Mouse (Mus musculus) heart, embryonic 15.5 days (tissue): Measurements from ENCODE around the gene Ckb. TPM values are rescaled to one million over a fixed set of nuclear protein-coding genes. Genes with fewer than 3 reads are reported as not detected.
A peak's percentile ranks its signal among the peaks of the same experiment; 100 is the strongest.

Source experiments
- ATAC-seq: fragments of 200-750 bp; cut with Nextera tagmentation; replicated peaks from 2 replicates; pipeline ENCODE4 v1.8.0; 2017; ENCODE audit warnings: low read depth, moderate TSS enrichment; ENCODE audit not compliant: insufficient number of reproducible peaks, insufficient read depth, low FRiP score
- H3K27ac ChIP-seq: fragments of 300-500 bp; sonication (generic); 2 replicates; pipeline ENCODE4 v1.5.1; 2015; ENCODE audit warnings: mild to moderate bottlenecking, inconsistent platforms
- H3K27me3 ChIP-seq: fragments of 300-500 bp; sonication (generic); 2 replicates; pipeline ENCODE4 v1.6.1; 2015; ENCODE audit warnings: inconsistent platforms
- H3K36me3 ChIP-seq: fragments of 300-500 bp; sonication (generic); 2 replicates; pipeline ENCODE4 v1.6.1; 2015; ENCODE audit warnings: mild to moderate bottlenecking, inconsistent platforms
- H3K4me1 ChIP-seq: fragments of 300-500 bp; sonication (generic); replicated peaks from 2 replicates; pipeline ENCODE4 v1.6.1; 2015; ENCODE audit warnings: inconsistent platforms
- H3K4me2 ChIP-seq: fragments of 300-500 bp; sonication (generic); 2 replicates; pipeline ENCODE4 v1.6.1; 2015; ENCODE audit warnings: inconsistent platforms, mild to moderate bottlenecking, moderate library complexity
- H3K4me3 ChIP-seq: fragments of 300-500 bp; sonication (generic); 2 replicates; pipeline ENCODE4 v1.5.1; 2015; ENCODE audit warnings: mild to moderate bottlenecking, inconsistent platforms
- H3K9ac ChIP-seq: fragments of 300-500 bp; sonication (generic); 2 replicates; pipeline ENCODE4 v1.6.1; 2015; ENCODE audit warnings: mild to moderate bottlenecking, inconsistent platforms
- H3K9me3 ChIP-seq: fragments of 300-500 bp; sonication (generic); replicated peaks from 2 replicates; pipeline ENCODE4 v1.6.1; 2016; ENCODE audit warnings: inconsistent platforms
- WGBS: fragments of 180-500 bp; shearing (Covaris S2); methylation state at CpG from one replicate; pipeline ENCODE4 v1.1.7; 2015; ENCODE audit warnings: mixed read lengths; 5-methylcytosine and 5-hydroxymethylcytosine counted together
- polyA plus RNA-seq: library from polyadenylated mRNA; unstranded; fragments of >200 nt; fragmentation: Nextera tagmentation; extraction: Ambion mirVana; gene quantifications from 2 replicates; pipeline ENCODE4 v1.2.1, GENCODE M21; 2015

The Ckb gene
- polyA plus RNA-seq, 1 experiment from 2014 or later: 319 TPM

DNA sequence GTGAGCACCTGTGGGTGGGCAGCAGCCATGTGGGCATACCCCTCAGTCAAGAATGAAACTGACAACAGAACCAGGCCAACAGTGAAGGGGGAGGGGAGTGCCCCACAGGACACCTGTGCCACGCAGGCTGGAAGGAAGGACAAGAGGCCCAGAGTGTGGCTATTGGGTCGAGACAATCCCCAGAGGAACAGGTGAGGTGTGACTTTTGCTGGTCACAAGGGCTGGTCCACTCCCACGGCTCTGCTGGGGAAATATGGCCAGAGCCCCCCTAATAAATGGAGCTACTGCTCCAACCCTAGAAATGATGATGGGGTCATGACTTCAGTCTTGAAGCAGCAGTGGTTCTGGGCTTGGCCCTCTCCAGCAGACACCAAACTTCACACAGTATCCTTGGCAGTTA lies 31.2 kb upstream of the Ckb start:
- H3K4me1 ChIP-seq: peaks cover 34% of the 10 kb centered on the region
- H3K9ac ChIP-seq: no peak overlapping the region
- H3K36me3 ChIP-seq: no peaks in the 10 kb centered on the region
- no peak overlapping the region for H3K27ac ChIP-seq
- H3K27me3 ChIP-seq: no peaks in the 10 kb centered on the region
- H3K9me3 ChIP-seq: no peaks in the 10 kb centered on the region
- 73% methylated on average over 3 of the region's 3 CpGs for WGBS
- no peak overlapping the region for H3K4me3 ChIP-seq
- no peak for ATAC-seq
- H3K4me2 ChIP-seq: no peak overlapping the region

DNA sequence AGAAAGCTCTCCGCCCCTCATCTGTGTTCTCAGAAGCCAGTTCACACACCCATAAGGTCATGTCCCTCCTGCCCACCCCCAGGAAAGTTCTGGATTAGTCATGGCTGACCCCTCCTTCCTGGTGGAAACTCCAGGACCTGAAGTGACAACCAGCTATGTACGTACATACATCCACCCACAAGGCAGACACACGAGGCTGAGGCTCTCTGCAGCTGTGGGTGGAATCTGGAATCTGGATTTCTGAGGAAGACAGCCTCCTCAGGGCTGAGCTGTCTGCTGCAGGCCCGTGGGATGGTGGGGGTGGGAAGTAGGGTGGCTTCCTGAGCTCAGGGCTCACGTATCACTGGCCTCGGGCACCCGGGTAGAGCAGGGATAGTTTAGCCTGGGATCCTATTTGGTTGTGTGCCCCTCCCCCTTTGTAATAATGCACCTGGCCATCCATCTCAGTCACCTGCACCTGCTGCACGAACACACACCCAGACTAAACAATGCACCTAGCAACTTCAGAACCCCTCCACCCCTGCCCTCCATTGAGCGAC lies 28.9 kb upstream of the Ckb start:
- Histone ChIP-seq H3K36me3 (no peaks in the 10 kb centered on the region), H3K9ac (no peak overlapping the region), H3K9me3 (no peaks in the 10 kb centered on the region), H3K4me3 (no peak overlapping the region), H3K4me2 (no peak overlapping the region), H3K4me1 (peaks cover 22% of the 10 kb centered on the region), H3K27me3 (no peaks in the 10 kb centered on the region), H3K27ac (no peak overlapping the region)
- WGBS: 61% methylated on average over 9 of the region's 9 CpGs
- no peak for ATAC-seq

DNA sequence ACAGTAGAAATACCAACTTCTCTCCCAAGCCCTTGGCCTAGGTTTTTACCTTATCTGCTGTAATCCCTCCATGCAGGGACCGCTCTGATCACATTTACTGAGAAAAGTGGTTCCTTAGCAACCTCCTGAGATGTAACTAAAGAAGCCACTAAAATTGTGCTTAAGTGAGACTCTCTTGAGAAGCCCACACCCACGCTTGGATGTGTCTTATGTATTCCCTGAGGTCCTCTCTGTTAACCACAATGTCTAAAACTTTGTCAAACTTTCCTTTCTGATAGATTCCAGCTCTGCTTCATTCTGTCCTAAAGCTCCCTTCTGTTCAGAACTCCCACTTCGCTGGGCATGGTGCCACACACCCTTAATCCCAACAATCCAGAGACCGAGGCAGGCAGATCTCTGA lies 27.4 kb upstream of the Ckb start:
- Histone ChIP-seq H3K4me2 (no peak overlapping the region), H3K36me3 (no peaks in the 10 kb centered on the region), H3K9me3 (no peaks in the 10 kb centered on the region), H3K4me1 (peaks cover 16% of the 10 kb centered on the region), H3K4me3 (no peak overlapping the region), H3K9ac (no peak overlapping the region), H3K27ac (no peak overlapping the region), H3K27me3 (no peaks in the 10 kb centered on the region)
- WGBS: 81% methylated on average over 4 of the region's 4 CpGs
- ATAC-seq: no peak

DNA sequence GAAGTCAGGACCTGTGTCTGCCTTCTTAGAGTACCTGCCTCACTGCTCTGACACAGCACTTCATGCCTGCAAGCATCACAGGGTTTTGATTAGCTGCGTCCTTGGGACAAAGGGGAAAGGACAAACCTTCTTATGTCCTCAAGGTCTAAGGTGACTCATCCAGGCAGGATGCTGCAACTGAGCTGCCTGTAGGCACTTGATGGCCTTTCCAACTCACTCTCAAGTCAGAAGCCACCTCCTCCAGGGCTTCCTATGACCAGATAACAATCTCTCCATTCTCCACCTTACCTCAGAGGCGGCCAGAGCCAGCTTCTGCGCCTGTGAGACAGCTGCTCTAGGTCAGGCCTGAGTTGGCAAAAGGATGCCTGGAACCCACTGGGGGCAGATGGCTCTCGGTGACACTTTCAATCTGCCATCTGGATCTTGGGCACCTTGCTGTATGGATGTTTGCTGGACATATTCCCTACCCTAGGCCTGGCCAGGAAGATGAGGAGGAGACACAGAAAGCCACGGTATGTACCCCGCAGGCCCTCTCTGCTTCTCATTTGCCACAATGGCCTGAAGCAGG lies 26.3 kb upstream of the Ckb start:
- Histone ChIP-seq H3K36me3 (no peaks in the 10 kb centered on the region), H3K4me2 (no peak overlapping the region), H3K27ac (no peak overlapping the region), H3K27me3 (no peaks in the 10 kb centered on the region), H3K9me3 (no peaks in the 10 kb centered on the region), H3K4me3 (no peak overlapping the region), H3K9ac (peak overlapping the region; percentile 28; the same call in 1 of the 2 replicates), H3K4me1 (peaks cover 23% of the 10 kb centered on the region)
- ATAC-seq: no peak
- WGBS: 79% methylated on average over 6 of the region's 6 CpGs

DNA sequence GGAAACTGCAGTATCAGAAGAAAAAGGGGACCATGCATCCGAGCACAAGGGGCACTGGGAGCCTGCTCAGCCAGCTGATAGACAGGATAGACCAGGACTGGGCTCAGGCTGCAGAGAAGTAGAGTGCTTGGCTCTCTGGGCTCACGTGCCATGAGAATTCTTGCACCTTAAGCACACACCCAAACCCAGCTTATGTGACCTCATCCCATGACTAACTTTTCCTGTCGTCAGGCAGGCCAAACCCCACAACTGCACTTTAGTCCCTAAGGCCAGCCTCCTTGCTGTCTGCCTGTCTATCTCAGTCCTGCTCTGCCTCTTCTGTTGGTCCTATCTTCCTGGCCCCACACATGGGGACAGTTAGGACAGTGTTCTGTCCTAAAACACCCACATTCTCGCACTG lies 25.6 kb upstream of the Ckb start:
- Histone ChIP-seq H3K9me3 (no peaks in the 10 kb centered on the region), H3K4me1 (peaks cover 29% of the 10 kb centered on the region), H3K4me3 (no peak overlapping the region), H3K4me2 (no peak overlapping the region), H3K27me3 (no peaks in the 10 kb centered on the region), H3K9ac (no peak overlapping the region), H3K27ac (no peak overlapping the region), H3K36me3 (no peaks in the 10 kb centered on the region)
- WGBS: 48% methylated on average over 4 of the region's 4 CpGs
- no peak for ATAC-seq

DNA sequence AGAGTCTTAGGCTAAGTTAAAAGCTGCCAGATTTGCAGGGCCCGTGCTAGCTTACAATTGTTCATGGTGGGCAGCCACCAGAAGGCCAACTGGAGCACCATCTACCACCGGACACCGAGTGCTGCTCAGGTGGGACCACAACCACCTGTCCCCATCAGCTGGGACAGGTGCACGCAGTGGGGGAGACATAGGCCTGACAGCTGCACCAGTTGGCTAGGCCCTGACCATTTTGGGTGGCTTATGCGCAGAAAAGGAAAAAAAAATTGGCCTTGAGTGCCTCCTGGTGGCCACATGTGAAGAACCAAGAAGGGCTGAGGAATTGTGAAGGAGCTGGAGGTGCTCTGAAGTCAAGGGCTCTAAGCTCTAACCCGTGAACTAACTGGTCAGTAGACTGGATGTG lies 24.1 kb upstream of the Ckb start:
- no peaks in the 10 kb centered on the region for H3K9me3 ChIP-seq
- no peaks in the 10 kb centered on the region for H3K27me3 ChIP-seq
- H3K27ac ChIP-seq: no peak overlapping the region
- peak; percentile 4 for ATAC-seq
- no peak overlapping the region for H3K4me2 ChIP-seq
- no peak overlapping the region for H3K9ac ChIP-seq
- WGBS: 29% methylated on average over 6 of the region's 6 CpGs
- H3K4me1 ChIP-seq: peaks cover 38% of the 10 kb centered on the region
- H3K4me3 ChIP-seq: no peak overlapping the region
- H3K36me3 ChIP-seq: no peaks in the 10 kb centered on the region

DNA sequence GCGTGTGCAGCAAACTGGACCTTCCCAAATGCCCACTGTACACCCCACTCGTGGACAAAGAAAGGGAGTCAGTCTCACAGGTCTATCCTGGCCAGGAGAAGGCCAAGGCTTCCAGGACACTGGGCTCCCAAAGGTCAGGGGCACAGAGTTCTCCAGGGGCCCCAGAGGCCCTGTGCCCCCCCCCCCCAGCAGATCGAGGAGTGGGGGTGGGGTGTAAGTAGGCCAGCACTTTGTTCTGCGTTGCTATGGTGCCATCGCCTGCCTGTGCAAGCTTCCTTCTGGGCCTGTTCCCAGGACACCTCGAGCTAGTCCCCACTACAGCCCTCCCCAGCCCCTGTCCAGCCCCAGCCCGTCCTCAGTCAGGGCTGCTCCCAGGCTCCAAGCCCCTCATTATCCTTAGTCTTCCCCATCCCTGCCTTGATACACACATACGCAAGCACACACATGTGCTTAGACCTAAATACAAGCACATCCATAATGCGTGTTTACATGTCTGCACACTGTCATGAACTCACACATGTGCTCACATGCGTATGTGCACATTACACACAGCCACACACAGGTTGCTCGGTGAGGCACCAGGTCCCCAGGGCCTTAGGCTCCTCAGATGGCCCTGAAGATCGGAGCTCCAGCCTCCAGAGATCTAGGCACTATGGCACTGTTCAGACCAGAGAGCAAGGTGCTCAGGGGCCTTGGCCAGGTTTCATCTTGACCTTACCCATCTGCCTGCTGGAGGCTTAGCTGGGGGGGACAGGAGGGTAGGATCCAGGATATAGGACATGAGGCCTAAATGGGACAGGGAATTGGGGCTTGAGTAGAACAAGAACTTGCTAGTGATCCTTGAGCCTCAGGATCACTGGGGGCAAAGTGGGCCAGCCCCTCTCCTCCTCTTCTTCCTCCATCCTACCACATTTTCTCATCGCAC lies 23.0 kb upstream of the Ckb start:
- Histone ChIP-seq H3K9me3 (no peaks in the 10 kb centered on the region), H3K4me2 (no peak overlapping the region), H3K27ac (peak overlapping the region; percentile 50), H3K36me3 (no peaks in the 10 kb centered on the region), H3K9ac (peak overlapping the region; percentile 17; the same call in 1 of the 2 replicates), H3K27me3 (no peaks in the 10 kb centered on the region), H3K4me3 (no peak overlapping the region), H3K4me1 (peaks cover 46% of the 10 kb centered on the region)
- WGBS: 63% methylated on average over 13 of the region's 13 CpGs
- no peak for ATAC-seq

DNA sequence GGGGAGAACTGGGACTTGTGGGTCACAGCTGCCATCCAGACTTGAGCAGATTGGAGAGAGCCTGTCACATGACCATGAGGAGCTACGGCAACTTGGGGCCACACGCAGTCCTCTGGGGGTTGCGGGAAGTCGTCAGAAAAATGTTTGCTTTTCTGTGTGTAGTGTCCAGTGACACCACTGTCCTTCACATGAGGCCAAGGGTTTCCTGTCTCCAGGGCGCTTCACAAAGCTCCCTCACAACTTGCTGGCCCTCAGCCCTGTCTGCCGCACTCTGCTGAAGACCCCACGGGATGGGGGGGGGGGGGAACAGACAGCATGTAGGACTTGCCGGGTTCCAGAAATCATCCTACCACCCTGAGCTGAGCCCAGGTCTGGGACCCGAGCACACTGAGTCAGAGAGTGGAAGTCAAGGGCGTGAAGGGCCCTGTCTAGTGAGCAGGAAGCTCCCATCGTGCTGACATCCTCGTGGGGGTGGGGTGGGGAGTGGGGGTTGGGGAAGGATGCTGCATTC lies 22.2 kb upstream of the Ckb start:
- no peak overlapping the region for H3K4me2 ChIP-seq
- H3K9ac ChIP-seq: no peak overlapping the region
- no peaks in the 10 kb centered on the region for H3K9me3 ChIP-seq
- no peak overlapping the region for H3K4me3 ChIP-seq
- no peaks in the 10 kb centered on the region for H3K27me3 ChIP-seq
- H3K4me1 ChIP-seq: peaks cover 52% of the 10 kb centered on the region
- H3K36me3 ChIP-seq: no peaks in the 10 kb centered on the region
- WGBS: 23% methylated on average over 12 of the region's 12 CpGs
- ATAC-seq: peak; percentile 24; the same call in 1 of the 2 replicates
- peak overlapping the region; percentile 50 for H3K27ac ChIP-seq

DNA sequence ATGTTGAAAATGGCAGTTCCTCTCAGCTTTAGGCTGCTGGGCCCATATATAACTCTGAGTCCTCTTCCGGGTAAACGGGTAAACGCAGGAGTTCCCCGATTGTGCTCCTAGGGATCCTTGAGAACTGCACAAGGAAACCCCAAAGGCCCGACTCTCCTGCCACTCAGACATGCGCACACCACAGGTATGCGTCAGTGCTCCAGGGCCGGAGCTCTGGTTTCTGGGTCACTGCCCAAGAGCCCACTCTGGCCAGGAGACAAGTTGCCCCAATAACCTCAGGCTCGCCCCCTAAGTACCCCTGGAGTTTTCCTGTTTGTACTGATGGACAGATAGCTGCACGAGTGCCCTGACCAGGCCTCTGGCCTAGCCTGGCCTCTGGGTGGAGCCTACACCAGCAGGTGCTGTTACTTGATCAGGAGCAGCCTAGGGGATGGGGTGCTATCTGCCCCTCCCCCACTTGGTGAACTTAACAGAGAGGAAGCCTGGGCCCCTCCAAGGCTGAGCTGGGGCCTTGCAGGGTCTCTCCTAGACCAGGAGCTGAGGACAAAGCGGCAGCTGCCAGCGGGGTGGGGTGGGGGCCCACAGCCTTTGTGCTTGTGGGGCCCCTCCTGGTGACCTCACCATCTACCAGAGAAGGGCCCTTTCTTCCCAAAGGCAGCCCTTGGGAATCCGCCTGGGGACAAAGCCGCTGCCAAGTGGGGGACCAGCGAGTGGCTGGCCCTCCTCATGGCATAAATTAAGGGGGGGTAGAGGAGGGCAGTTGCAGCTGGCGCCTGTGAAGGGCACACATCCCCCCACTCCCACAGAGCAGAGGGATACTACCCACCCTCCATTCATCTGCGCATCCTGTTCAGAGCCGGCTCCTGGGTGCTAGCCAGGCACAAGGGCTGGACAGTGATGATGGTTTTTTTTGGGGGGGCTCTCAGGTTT lies 21.5 kb upstream of the Ckb start:
- no peak overlapping the region for H3K9ac ChIP-seq
- peak overlapping the region; percentile 50 for H3K27ac ChIP-seq
- H3K27me3 ChIP-seq: no peaks in the 10 kb centered on the region
- ATAC-seq: no peak
- no peak overlapping the region for H3K4me3 ChIP-seq
- no peaks in the 10 kb centered on the region for H3K36me3 ChIP-seq
- no peaks in the 10 kb centered on the region for H3K9me3 ChIP-seq
- no peak overlapping the region for H3K4me2 ChIP-seq
- H3K4me1 ChIP-seq: peaks cover 56% of the 10 kb centered on the region
- 57% methylated on average over 18 of the region's 18 CpGs for WGBS

DNA sequence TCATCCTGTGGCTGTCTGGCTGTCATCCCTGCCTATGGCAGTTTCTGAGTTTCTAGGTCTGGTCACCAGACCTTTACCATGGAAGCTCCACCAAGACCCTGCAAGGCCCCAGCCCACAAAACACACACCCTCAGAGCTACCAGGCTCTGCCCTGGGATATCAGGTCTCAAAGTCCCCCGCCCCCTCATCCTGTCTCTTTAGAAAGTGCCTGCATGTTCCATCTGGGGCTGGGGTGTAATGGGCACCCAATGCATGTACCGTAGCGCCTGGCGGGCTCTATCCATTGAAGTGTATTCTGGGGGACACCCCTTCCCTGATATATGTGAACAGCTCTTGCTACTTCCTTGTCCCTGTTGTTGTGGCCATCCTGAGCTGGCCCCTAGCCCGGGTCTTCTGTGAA lies 20.8 kb upstream of the Ckb start:
- Histone ChIP-seq H3K4me2 (no peak overlapping the region), H3K9me3 (no peaks in the 10 kb centered on the region), H3K36me3 (no peaks in the 10 kb centered on the region), H3K27ac (no peak overlapping the region), H3K4me3 (no peak overlapping the region), H3K27me3 (no peaks in the 10 kb centered on the region), H3K9ac (no peak overlapping the region), H3K4me1 (peaks cover 59% of the 10 kb centered on the region)
- no peak for ATAC-seq
- 90% methylated on average over 5 of the region's 5 CpGs for WGBS
